Mouse (Mus musculus) cerebellum, postnatal 4 days (tissue): ENCODE data around the gene Ubtf.
A peak's percentile ranks its signal among the peaks of the same experiment; 100 is the strongest.
"Not testable (repeated sequence)": the region's sequence is repeated elsewhere in the genome, so short reads cannot be mapped to it uniquely, and the experiment has no call there.

Experiments
- DNase-seq, 2 experiments: peaks; one replicate each; pipeline ENCODE4 v3.0.0; 2022; ENCODE audit warnings: low spot score in 2 of 2, mixed read lengths in 1 of 2

Gene Ubtf

DNA sequence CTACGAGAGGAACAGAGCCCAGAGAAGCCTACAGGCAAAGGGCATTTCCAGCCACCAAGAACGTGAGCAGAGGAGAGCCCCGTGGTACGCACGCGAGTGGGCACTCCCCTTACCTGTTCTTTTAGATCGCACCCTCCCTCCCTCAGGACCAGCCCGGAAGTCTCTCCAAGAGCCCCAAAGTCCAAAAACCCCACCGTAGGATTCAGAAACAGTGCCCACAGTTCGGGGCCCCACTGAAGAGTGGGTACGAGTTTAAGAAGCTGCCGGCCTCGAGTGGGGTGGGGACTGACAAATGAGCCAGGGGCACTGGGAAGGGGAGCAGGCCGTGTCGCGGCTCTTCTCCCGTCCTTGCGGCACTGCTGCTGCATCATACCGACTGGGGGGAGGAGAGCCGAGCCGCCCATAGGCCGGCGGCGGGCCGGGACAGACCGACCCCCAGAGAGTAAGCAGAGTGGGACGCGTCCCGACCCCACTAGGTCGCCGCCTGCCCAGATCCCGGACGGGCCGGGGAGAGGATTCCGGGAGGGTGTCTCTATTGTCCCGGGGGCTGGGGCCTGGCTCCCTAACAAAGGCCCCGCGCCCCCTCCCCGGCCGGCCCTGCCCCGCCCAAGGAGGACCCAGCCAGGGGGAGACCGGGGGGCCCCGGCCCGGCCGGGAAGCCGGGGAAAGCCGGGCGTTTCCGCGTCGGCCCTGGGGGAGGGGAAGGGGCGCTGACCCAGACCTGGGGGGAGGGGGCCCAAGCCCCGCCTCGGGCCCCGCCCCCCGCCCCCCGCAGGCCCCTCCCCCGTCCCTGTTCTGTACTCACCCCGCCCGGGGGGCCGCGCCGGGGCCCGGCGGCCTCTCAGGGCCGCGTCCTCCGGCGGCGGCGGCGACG is 23.7 kb downstream of the Ubtf start:
- peak in 1 of 2 experiments; percentile 60 for DNase-seq

DNA sequence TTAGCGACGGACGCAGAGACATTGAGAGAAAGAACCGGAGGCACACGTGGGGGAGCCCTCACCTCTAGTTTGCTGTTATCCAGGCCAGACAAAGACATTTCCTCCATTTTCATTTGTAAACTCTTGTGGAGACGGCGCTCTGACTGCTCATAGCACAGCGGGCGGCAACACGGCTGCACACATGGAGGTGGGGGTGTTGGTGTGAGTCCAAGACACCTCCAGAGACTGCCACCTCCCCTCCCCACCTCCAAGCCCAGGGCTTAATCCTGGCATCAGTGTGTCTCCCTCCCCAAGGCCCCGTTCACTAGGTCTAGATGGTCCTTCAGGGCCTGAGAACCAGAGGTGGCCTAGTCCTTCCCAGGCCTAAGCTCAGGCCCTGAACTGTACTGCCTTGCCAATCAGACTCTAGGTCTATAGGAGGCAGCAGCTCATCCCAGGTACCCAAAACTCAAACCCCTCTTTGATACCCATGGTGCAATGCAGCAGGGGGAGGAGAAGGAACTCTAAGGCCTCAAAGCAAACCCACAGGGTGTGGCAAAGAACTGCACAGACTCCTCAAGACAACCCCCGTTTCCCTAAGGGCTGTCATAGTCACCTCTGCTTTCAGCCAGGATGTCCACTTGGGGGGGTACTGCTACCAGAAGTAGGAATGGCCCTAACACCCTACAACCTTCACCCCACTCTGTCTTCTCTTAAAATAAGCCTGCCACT is 24.5 kb downstream of the Ubtf start:
- no peak for DNase-seq

DNA sequence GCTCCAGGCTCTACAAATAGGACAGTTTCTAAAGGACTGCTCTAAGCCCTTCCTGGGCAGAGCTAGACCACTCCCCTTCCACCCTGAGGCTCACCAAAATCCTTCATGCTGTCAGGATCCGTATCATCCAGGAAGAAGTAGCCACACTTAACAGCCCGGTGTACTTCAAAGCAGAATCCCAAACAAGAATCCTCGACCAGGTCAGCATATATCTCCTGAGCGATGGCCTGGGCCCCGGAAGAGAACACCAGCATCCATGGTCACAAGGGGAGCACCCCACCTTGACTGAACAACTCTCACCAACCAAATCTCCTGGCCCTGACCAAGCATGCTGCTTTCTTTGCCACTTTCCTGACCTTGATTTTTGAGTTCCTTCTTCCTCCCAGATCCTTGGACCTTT is 25.1 kb downstream of the Ubtf start:
- DNase-seq = no peak

DNA sequence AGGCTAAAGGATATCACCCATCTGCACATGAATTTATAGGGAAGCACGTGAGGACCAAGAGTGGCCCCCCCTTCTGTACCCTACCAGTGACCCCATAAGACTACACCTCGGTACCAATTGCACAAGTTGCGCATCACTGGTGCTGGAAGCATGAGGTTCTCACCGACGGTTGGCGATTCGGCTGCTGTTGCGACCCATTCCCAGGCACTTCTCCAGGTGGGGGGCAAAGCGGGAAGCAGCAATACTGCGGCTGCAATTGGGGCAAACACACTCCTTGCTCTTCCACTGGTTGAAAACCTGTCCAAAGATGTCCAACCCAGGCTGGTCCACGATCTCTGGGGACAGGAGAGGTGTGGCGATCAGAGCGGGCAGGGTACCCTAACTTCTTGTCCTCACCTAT is 25.6 kb downstream of the Ubtf start:
- no peak for DNase-seq

DNA sequence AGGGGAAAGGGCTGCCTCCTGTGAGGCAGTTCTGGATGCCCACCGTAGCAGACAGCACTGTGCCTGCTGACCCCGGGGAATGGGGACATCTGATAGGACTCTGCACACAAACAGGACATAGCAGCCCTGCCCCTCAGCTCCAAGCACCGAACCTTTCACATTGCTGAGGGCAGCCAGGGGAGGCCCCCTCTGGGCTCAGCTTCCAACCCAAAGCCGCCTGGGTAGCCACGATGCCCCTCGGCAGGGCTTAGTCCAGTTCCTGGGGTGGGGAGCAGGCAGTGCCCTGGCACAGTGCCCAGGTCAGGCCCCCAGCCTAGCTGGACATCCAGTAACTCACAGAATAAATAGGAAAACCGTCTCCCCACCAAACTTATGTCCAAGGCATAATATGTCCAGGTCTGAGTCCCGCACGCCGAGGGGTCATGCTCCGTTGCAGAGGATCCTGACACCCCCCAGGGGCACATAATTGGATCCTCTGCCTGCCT is 28.4 kb downstream of the Ubtf start:
- DNase-seq = no peak

DNA sequence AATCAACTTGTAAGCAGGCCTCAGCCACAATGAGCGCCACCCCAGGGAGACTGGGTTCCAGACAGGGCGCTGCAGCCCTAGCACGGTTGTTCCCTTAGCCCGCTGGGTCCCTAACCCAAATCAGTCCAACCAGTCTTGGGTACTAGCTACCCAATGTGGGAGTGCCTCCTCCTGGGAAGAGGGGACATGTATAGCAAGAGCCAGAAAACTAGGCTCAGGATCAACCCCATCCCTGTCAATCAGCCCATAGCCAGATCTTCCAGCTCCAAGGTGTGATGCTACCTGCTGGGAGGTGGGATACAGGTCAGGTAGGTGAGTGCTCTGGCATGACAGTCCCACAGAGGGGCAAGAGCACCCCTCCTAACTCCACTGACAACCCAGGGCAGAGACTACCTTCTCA is 29.4 kb downstream of the Ubtf start:
- DNase-seq = no peak

- no peak for DNase-seq
Measured at GRCm38 (mm10) chr11:102289511-102290100, 29.9 kb downstream of the Ubtf start.

- peak in 1 of 2 experiments; percentile 43 for DNase-seq
Measured at GRCm38 (mm10) chr11:102288913-102289312, 30.6 kb downstream of the Ubtf start.

- no peak for DNase-seq
Measured at GRCm38 (mm10) chr11:102288027-102288804, 31.3 kb downstream of the Ubtf start.

DNA sequence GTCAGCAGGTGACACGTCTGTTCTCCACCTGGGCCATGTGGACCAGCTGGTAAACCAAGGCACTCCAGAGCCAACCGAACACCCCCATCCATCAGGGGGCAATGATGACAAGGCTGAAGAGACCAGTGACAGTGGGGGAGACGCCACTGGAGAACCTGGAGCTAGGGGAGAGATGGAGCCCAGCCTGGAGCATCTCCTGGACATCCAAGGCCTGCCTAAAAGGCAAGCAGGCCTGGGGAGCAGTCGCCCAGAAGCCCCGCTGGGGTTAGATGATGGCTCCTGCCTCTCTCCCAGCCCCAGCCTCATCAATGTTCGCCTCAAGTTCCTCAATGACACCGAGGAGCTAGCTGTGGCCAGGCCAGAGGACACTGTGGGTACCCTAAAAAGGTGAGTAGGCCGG is 32.1 kb downstream of the Ubtf start:
- DNase-seq = no peak

DNA sequence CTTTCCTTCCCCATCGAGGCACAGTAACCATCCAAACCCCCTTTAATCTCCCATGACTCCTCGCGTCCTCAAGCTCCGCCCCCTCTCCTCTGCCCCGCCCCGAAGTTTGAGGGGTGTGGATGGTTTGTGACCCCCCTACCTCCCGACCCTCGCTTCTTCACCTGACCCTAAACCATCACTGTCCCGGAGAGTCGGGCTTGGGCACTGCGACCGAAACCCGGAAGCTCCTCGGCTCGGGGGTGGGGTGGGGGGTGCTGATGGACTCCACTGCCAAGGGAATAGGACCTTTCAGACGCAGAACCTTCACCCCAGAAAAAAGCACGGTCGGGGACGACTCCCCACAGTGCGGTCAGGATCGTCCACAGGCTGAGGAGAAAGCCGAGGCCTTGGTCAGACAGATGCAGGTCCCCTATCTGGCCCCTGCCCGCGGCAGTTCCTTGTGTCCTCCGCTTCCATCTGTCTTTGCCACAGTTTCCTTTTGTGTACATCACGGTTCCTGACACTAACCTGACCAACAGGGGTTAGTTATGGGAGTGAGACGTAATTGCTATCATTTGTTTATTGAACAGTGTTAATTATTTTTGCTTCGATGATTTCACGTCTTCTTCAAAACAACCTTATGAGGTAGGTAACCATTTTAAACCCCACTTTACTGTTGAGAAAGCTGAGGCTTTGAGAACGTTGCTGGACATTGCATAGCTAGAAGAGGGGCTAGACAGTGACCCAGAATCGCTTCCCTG is 34.3 kb downstream of the Ubtf start:
- no peak for DNase-seq

- peak; percentile 85 to 92 for DNase-seq
Measured at GRCm38 (mm10) chr11:102284501-102285094, 34.9 kb downstream of the Ubtf start, which contains the start of gene Tmub2. Gene Tmub2, plus strand, starts transcription at chr11:102284931.

GRCm38 (mm10) chr11:102283922-102284321 is 35.6 kb downstream of the Ubtf start:
- DNase-seq = no peak

- not testable (repeated sequence) for DNase-seq
Measured at GRCm38 (mm10) chr11:102280267-102280666, 39.3 kb downstream of the Ubtf start.

- no peak for DNase-seq
Measured at GRCm38 (mm10) chr11:102279595-102279994, 39.9 kb downstream of the Ubtf start.

GRCm38 (mm10) chr11:102277754-102278153 is 41.8 kb downstream of the Ubtf start:
- no peak for DNase-seq

- peak in 1 of 2 experiments; percentile 30 for DNase-seq
Measured at GRCm38 (mm10) chr11:102276411-102276915, 43.1 kb downstream of the Ubtf start.

DNA sequence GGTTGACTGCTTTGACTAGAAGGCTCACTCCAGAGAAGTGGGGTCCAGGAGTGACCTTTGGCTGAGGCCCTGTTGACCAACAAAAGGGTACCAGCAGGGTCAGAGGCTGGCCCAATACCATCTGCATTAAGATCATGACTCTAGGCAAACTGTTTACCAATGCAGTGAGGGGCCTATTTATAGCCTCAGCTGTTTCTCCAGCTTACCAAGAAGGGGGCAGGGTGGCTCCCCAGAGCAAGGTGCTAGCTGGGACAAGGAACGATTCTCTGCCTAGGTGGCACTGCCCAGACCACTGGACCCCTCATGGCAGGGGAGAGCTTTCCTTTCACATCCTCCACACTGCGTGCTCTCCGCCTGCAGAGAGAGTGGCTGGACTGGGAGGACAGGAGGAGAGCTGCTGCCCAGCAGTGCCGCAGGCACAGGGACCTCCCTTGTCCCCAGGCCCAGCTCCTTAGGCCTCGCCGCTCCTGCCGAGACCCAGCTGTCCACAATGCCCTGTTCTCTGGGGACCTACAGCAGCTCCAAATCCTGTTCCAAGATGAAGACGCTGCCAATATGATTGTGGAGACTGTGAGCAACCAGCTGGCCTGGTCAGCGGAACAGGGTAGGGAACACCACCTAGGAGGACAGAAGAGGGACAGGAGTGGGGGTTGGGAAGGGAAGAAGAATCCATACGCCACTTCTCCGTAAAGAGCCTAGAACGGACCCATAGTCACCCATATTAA is 50.9 kb downstream of the Ubtf start, which contains the start of gene Asb16:
TSS of gene Asb16 (plus strand) at position 224 of the 725 bp plus-strand sequence.
- DNase-seq = no peak

GRCm38 (mm10) chr11:102267480-102267879 is 52.1 kb downstream of the Ubtf start:
- peak in 1 of 2 experiments; percentile 77 for DNase-seq
